Mouse (Mus musculus) midbrain, embryonic 16.5 days (tissue): Measurements from ENCODE around the gene Olfr1396. TPM values are rescaled to one million over a fixed set of nuclear protein-coding genes. Genes with fewer than 3 reads are reported as not detected.

ENCODE experiments used
- ATAC-seq: fragments of 200-750 bp; cut with Nextera tagmentation; 2 replicates; pipeline ENCODE4 v1.8.0; 2017; ENCODE audit warnings: moderate TSS enrichment
- H3K27ac ChIP-seq: fragments of 300-500 bp; sonication (generic); 2 replicates; pipeline ENCODE4 v1.5.1; 2014; ENCODE audit warnings: mild to moderate bottlenecking, low read length, mixed read lengths
- H3K27me3 ChIP-seq: fragments of 300-500 bp; sonication (generic); 2 replicates; pipeline ENCODE4 v1.6.1; 2014; ENCODE audit warnings: low read depth, low read length, mixed read lengths; ENCODE audit not compliant: control insufficient read depth, insufficient read depth
- H3K36me3 ChIP-seq: fragments of 300-500 bp; sonication (generic); 2 replicates; pipeline ENCODE4 v1.6.1; 2014; ENCODE audit warnings: mild to moderate bottlenecking, low read length, moderate library complexity, mixed read lengths; ENCODE audit not compliant: control insufficient read depth, insufficient read depth
- H3K4me1 ChIP-seq: fragments of 300-500 bp; sonication (generic); 2 replicates; pipeline ENCODE4 v1.6.1; 2014; ENCODE audit warnings: mild to moderate bottlenecking, low read length, mixed read lengths; ENCODE audit not compliant: control insufficient read depth, insufficient read depth
- H3K4me2 ChIP-seq: fragments of 300-500 bp; sonication (generic); 2 replicates; pipeline ENCODE4 v1.6.1; 2014; ENCODE audit warnings: mild to moderate bottlenecking, low read length, mixed read lengths
- H3K4me3 ChIP-seq: fragments of 300-500 bp; sonication (generic); 2 replicates; pipeline ENCODE4 v1.5.1; 2014; ENCODE audit warnings: low read depth, mild to moderate bottlenecking, low read length, moderate library complexity, mixed read lengths
- H3K9ac ChIP-seq: fragments of 300-500 bp; sonication (generic); 2 replicates; pipeline ENCODE4 v1.6.1; 2014; ENCODE audit warnings: low read depth, low read length, mixed read lengths
- H3K9me3 ChIP-seq: fragments of 300-500 bp; sonication (generic); replicated peaks from 2 replicates; pipeline ENCODE4 v1.6.1; 2014; ENCODE audit warnings: mild to moderate bottlenecking, low read length, mixed read lengths; ENCODE audit not compliant: control insufficient read depth, poor library complexity, severe bottlenecking
- WGBS: fragments of 180-500 bp; shearing (Covaris S2); extraction: QIAGEN DNeasy Blood & Tissue Kit; methylation state at CpG from one replicate; pipeline ENCODE4 v1.1.7; 2014; 5-methylcytosine and 5-hydroxymethylcytosine counted together
- polyA plus RNA-seq: library from polyadenylated mRNA; unstranded; fragments of >200 nt; fragmentation: Nextera tagmentation; extraction: Ambion mirVana; gene quantifications from 2 replicates; pipeline ENCODE4 v1.2.1, GENCODE M21; 2015

Gene Olfr1396
- polyA plus RNA-seq, 1 experiment from 2014 or later, result not detected

GRCm38 (mm10) chr11:49084875-49085274 is 29.8 kb downstream of the Olfr1396 start:
- Histone ChIP-seq H3K27ac (no peak overlapping the region), H3K9ac (no peak overlapping the region), H3K4me1 (peaks cover 3% of the 10 kb centered on the region; the same call in 1 of the 2 replicates), H3K9me3 (no peaks in the 10 kb centered on the region), H3K27me3 (no peaks in the 10 kb centered on the region), H3K36me3 (no peaks in the 10 kb centered on the region), H3K4me2 (no peak overlapping the region), H3K4me3 (no peak overlapping the region)
- 45% methylated on average over 3 of the region's 3 CpGs for WGBS
- no peak for ATAC-seq

GRCm38 (mm10) chr11:49084385-49084784 is 30.3 kb downstream of the Olfr1396 start:
- H3K4me2 ChIP-seq, result no peak overlapping the region
- ATAC-seq, result no peak
- 77% methylated on average over 1 of the region's 1 CpGs for WGBS
- H3K9ac ChIP-seq, result no peak overlapping the region
- no peaks in the 10 kb centered on the region for H3K36me3 ChIP-seq
- no peak overlapping the region for H3K27ac ChIP-seq
- H3K4me3 ChIP-seq, result no peak overlapping the region
- peaks cover 3% of the 10 kb centered on the region; the same call in 1 of the 2 replicates for H3K4me1 ChIP-seq
- no peaks in the 10 kb centered on the region for H3K27me3 ChIP-seq
- no peaks in the 10 kb centered on the region for H3K9me3 ChIP-seq

- H3K9me3 ChIP-seq, result no peaks in the 10 kb centered on the region
- H3K27me3 ChIP-seq, result no peaks in the 10 kb centered on the region
- no peak for ATAC-seq
- H3K27ac ChIP-seq, result no peak overlapping the region
- H3K36me3 ChIP-seq, result no peaks in the 10 kb centered on the region
- no peak overlapping the region for H3K4me2 ChIP-seq
- 82% methylated on average over 3 of the region's 3 CpGs for WGBS
- H3K9ac ChIP-seq, result no peak overlapping the region
- H3K4me3 ChIP-seq, result no peak overlapping the region
- H3K4me1 ChIP-seq, result peaks cover 3% of the 10 kb centered on the region; the same call in 1 of the 2 replicates
Observed at GRCm38 (mm10) chr11:49083808-49084207, 30.9 kb downstream of the Olfr1396 start.

DNA sequence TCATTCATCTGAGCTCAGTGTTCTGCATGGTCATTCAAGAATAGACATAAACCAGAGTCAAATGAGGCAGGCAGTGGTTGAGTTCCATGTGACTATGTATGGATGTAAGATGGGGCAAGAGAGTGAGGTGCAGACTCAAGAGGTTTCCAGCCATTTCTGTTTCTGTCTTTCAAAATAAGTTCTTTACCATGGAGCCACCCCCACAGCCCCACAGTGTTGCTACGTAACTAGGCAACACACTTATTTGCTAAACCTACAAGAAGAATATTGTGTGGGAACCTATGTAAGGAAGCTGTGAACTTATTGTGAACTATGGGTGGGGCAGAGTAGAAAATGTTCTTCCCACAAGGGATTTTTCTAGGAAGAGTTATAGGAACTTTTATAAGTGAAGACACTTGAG is 31.5 kb downstream of the Olfr1396 start:
- Histone ChIP-seq H3K9me3 (no peaks in the 10 kb centered on the region), H3K9ac (no peak overlapping the region), H3K27ac (no peak overlapping the region), H3K27me3 (no peaks in the 10 kb centered on the region), H3K4me3 (no peak overlapping the region), H3K36me3 (no peaks in the 10 kb centered on the region), H3K4me1 (peaks cover 3% of the 10 kb centered on the region; the same call in 1 of the 2 replicates), H3K4me2 (no peak overlapping the region)
- no peak for ATAC-seq
- 85% methylated on average over 1 of the region's 1 CpGs for WGBS

- no peak overlapping the region for H3K27ac ChIP-seq
- no peaks in the 10 kb centered on the region for H3K27me3 ChIP-seq
- H3K4me2 ChIP-seq, result no peak overlapping the region
- no peaks in the 10 kb centered on the region for H3K4me1 ChIP-seq
- no peak overlapping the region for H3K4me3 ChIP-seq
- no peaks in the 10 kb centered on the region for H3K9me3 ChIP-seq
- no peak overlapping the region for H3K9ac ChIP-seq
- H3K36me3 ChIP-seq, result no peaks in the 10 kb centered on the region
- ATAC-seq, result no peak
- 73% methylated on average over 3 of the region's 3 CpGs for WGBS
Observed at GRCm38 (mm10) chr11:49081886-49082285, 32.8 kb downstream of the Olfr1396 start.

GRCm38 (mm10) chr11:49081356-49081755 is 33.3 kb downstream of the Olfr1396 start:
- Histone ChIP-seq H3K9me3 (no peaks in the 10 kb centered on the region), H3K27ac (no peak overlapping the region)
- 88% methylated on average over 4 of the region's 4 CpGs for WGBS

DNA sequence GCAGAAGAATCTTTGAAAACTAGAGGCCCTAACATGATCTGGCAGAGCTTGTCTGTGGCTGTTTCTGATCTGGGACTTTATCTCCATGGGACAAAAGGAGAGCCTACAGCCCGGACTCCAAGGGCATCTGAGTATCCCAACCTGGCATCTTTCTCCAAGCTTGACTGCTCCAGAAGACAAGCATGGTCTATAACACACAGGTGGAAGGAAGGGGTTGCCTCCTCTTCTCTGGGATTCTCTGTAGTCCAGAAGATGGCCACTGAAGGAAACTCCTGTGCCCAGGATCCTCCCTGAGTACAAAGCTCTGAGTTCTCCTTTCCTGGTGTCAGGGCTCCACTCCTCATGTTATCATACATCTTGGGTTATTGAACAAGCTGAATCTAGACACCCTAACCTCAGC is 34.0 kb downstream of the Olfr1396 start:
- Histone ChIP-seq H3K9ac (no peak overlapping the region), H3K27ac (no peak overlapping the region), H3K4me1 (no peaks in the 10 kb centered on the region), H3K36me3 (no peaks in the 10 kb centered on the region), H3K4me3 (no peak overlapping the region), H3K4me2 (no peak overlapping the region), H3K27me3 (no peaks in the 10 kb centered on the region), H3K9me3 (no peaks in the 10 kb centered on the region)
- 78% methylated on average over 1 of the region's 1 CpGs for WGBS
- no peak for ATAC-seq

More at GRCm38 (mm10) chr11:49081356-49081755, 33.3 kb downstream of the Olfr1396 start:
- no peaks in the 10 kb centered on the region for H3K4me1 ChIP-seq
- no peak for ATAC-seq
- H3K4me3 ChIP-seq, result no peak overlapping the region
- no peak overlapping the region for H3K9ac ChIP-seq
- H3K36me3 ChIP-seq, result no peaks in the 10 kb centered on the region
- H3K27me3 ChIP-seq, result no peaks in the 10 kb centered on the region
- no peak overlapping the region for H3K4me2 ChIP-seq

- ATAC-seq, result no peak
- no peaks in the 10 kb centered on the region for H3K36me3 ChIP-seq
- no peak overlapping the region for H3K4me2 ChIP-seq
- no peak overlapping the region for H3K27ac ChIP-seq
- H3K9me3 ChIP-seq, result no peaks in the 10 kb centered on the region
- no peaks in the 10 kb centered on the region for H3K4me1 ChIP-seq
- H3K9ac ChIP-seq, result no peak overlapping the region
- WGBS, result 90% methylated on average over 3 of the region's 3 CpGs
- no peaks in the 10 kb centered on the region for H3K27me3 ChIP-seq
- H3K4me3 ChIP-seq, result no peak overlapping the region
Observed at GRCm38 (mm10) chr11:49078719-49079118, 36.0 kb downstream of the Olfr1396 start.

- H3K4me2 ChIP-seq, result no peak overlapping the region
- 81% methylated on average over 1 of the region's 1 CpGs for WGBS
- H3K4me3 ChIP-seq, result no peak overlapping the region
- no peaks in the 10 kb centered on the region for H3K9me3 ChIP-seq
- H3K9ac ChIP-seq, result no peak overlapping the region
- H3K27me3 ChIP-seq, result no peaks in the 10 kb centered on the region
- H3K36me3 ChIP-seq, result no peaks in the 10 kb centered on the region
- no peak overlapping the region for H3K27ac ChIP-seq
- no peak for ATAC-seq
- H3K4me1 ChIP-seq, result no peaks in the 10 kb centered on the region
Observed at GRCm38 (mm10) chr11:49077012-49077411, 37.7 kb downstream of the Olfr1396 start.
